Mouse (Mus musculus): Measurements from ENCODE around the gene Snap25.

Gene Snap25

DNA sequence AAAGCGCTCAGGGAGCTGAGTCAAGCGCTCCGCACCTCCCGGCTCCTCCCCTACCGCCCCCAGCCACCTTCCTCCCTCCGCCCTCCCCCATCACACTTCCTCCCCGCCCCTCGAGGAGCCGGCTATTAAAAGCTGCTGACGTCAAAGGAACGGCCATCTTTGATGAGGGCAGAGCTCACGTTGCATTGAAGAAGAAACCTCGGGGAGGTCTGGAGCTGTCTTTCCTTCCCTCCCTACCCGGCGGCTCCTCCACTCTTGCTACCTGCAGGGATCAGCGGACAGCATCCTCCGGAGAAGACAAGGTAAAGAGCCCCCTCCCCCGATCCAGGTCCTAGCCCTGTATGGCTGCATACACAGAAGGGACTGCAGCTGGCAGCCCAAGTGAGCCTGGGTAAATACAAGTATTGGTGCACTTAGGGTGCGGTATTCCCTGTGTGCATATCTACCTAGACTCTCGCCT, at the start of gene Snap25:
Gene Snap25 (plus strand): TSS at position 155 of the 460 bp plus-strand sequence.
- DNase-seq (ENCODE audit: low read depth), result no peak

GRCm38 (mm10) chr2:136666951-136667350, 46.3 kb upstream of the Snap25 start:
- no peak for DNase-seq (ENCODE audit: low read depth)

GRCm38 (mm10) chr2:136669183-136669582, 44.1 kb upstream of the Snap25 start:
- no peak for DNase-seq (ENCODE audit: low read depth)

DNA sequence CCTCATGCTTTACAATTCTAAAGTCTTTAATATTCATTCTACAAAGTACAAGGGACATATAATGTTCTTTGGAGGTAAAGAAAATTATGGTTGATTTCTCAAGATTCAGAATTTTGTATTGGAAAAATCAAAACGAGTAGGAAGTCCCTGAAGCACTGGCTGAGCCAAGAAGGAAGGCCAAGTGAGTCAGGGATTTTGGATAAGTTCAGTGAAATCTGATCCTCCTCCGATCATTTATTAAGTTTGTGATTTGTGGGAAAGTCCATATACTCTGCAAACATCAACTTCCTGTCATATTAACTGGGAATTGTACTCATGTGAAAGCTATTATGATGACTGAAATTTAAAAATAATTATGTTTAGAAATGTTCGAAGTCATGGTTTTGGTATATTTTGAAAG, 43.6 kb upstream of the Snap25 start:
- DNase-seq (ENCODE audit: low read depth), result no peak

GRCm38 (mm10) chr2:136670539-136671271, 42.5 kb upstream of the Snap25 start:
- no peak for DNase-seq (ENCODE audit: low read depth)

- no peak for DNase-seq (ENCODE audit: low read depth)
Observed at GRCm38 (mm10) chr2:136674077-136674757, 39.0 kb upstream of the Snap25 start.

DNA sequence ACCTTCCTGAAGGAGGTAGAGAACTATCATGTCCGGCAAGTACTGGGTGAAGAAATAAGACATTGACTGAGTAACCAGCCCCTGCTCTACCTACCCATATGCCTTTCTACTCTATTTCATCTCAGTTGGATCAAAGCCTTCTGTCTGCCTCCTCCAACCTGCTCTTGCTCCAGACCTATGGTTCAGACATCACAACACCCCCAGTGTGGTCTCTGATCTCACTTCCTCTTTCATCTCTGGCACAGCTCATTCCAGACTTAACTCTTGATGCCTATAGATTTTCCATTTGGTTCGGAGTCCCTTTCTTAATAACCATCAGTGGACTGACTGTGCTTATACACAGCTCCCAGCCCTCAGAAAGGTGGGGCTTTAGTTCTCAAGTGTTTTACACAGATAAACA, 37.1 kb upstream of the Snap25 start:
- DNase-seq (ENCODE audit: low read depth), result no peak

DNA sequence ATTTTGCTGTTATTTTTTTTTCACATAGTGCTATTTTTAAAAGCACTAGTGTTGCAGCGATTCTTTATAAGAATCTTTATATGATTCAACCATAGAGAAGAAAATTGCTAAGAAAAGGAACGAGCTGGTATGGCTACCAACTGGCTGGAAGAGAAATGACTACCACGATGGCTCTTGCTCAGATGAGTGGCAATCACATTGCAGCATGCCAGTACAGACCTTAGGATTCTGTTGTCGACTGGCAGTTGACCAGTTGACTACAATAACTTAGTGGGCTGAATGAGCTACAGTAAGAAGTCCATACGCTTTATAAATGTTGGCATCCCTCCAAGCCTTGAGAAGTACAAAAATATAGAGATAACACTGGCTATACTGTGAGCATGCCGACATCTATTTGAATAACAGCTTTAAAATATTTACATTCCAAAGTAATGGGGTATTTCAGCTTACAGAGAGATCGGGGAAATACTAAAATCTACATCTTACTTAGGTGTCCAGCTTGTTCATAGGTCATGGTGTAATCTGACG, 36.3 kb upstream of the Snap25 start:
- no peak for DNase-seq (ENCODE audit: low read depth)

DNA sequence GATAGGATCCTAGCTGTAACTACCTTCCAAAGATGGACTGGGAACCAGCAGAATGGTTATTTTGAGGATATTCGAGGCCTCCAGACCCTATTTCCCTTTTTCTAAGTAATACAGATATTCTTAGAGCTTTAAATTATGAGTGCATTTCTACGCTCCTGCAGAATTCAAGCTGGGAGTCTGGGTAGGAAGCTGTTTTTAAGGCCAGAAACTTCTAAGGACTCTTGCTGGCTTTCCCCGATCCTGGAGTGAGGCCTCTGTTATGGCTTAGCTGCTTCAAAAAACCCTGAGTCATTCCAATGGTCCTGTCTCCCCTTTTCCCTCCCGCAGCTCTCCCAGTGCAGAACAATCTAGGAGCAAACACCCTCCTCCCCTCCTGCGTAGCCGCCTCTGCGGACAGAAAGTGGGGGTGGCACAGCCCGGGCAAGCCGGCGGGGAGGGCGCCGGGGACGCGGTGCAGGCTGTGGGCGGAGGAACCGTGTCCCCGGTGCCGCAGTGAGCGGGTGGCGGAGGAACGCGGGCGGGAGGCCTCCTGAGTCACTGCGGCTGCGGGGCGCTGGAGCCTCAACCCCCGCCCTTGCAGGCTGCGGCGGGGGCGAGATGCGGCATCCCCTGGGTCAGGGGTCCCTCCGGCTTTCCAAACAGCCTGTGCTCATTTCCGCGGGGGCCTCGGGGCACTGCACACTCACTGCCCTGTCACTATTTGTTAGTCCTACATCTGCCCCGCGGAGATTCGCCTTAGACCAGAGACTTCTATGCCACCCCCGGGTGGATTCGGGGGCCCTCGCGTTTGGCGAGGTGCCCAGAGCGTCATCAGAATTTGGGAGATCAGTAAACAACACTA, 34.7 kb upstream of the Snap25 start:
- DNase-seq (ENCODE audit: low read depth), result peak; percentile 1

DNA sequence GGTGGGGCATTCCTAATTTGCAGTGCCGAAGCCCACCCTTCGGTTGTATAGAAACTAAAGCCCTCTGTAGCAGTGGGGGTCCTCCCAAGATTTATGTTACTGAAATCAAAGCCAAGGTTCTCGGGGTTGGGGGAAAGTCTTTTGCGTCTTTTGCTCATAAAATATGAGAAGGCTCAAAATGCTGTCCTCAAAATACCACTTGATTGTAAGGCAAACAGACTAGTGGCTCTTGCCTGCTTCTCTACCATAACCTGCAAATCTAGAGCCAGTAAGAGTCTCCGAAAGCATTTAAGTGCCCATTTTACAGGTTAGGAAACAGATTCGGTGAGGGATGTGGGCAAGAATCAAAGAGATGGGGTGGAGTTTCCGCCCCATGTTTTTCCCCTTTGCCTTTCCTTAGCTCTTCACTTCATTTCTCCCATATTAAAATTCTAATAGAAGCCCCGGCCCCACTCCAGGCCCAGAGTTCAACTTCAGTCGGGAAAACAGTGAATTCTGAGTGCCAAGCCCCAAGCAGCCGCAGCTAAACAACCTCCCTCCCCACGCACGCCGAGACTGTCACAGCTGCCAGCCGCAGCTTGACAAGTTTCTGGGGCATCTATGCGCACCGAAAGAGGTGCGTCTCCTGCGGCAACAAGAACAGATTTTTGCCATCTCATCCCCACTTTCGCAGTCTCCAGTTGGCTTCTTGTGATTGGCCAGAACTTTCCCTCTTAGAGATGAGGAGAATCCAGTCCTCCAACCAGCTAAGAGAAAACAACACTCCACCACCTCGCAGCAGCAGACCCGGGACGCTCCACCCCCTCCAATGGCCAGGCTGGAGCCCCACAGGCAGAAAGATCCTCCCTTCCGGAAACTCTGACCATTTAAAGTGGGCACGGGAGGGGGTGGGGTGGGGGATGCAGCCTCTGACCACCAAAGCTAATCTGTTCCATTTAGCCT, 33.7 kb upstream of the Snap25 start:
- peak; percentile 1 for DNase-seq (ENCODE audit: low read depth)

- no peak for DNase-seq (ENCODE audit: low read depth)
Observed at GRCm38 (mm10) chr2:136682146-136682860, 30.9 kb upstream of the Snap25 start.

- no peak for DNase-seq (ENCODE audit: low read depth)
Observed at GRCm38 (mm10) chr2:136686195-136686594, 27.1 kb upstream of the Snap25 start.

DNA sequence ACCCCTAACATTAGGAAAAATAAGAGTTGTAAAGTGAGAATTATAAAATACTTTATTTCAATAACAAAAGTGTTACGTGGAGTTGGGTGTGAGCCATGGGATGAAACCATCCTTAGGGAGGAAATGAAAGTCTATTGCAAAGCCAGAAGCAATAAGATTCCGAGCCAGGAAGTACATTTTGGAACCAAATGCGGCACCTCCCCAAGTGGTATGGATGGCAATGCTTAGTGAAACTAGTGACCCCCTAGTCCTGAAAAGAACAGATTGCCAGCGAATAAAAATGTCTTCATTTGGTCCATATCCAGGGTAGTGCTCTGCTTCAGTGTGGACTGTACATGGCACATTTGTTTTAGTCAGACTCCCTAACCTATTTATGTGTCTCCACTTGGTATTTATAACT, 25.9 kb upstream of the Snap25 start:
- DNase-seq (ENCODE audit: low read depth), result no peak

DNA sequence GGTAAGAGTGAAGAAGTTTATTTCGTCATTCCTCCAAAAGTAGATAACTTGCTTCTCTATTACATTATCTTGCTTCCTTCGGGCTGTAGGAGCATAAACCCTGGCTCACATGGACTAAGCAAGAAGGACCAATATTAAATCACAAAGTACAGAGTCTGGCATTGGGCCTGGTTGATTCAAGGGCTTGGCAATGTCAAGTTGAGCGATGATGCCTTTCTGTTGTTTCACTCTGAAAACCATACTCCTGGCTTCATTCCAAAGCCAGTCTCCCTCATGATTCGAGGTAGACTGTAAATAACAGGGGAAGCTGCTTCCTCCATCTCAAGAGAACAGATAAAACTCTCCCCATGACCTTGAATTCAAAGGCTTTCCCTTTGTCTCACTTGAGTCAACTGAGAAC, 23.8 kb upstream of the Snap25 start:
- no peak for DNase-seq (ENCODE audit: low read depth)

DNA sequence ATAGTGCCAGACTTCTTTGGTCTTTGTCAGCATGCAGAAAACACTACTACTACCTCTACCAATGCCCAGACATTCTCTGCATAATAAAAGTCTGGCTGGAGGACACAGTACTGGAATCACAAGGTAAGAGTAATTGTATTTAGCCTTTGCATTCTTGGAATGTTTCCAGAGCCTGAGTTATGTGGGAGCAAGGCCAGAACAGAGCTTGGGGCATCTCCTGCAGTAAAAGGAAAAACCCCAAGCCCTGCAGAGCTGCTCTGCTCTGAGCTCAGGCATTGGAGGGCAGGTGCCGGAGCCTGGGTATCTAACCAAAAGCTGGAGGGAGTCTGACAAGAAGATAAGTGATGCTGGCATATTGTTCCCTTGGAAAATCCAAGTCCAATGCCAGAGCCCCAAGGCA, 21.6 kb upstream of the Snap25 start:
- no peak for DNase-seq (ENCODE audit: low read depth)

DNA sequence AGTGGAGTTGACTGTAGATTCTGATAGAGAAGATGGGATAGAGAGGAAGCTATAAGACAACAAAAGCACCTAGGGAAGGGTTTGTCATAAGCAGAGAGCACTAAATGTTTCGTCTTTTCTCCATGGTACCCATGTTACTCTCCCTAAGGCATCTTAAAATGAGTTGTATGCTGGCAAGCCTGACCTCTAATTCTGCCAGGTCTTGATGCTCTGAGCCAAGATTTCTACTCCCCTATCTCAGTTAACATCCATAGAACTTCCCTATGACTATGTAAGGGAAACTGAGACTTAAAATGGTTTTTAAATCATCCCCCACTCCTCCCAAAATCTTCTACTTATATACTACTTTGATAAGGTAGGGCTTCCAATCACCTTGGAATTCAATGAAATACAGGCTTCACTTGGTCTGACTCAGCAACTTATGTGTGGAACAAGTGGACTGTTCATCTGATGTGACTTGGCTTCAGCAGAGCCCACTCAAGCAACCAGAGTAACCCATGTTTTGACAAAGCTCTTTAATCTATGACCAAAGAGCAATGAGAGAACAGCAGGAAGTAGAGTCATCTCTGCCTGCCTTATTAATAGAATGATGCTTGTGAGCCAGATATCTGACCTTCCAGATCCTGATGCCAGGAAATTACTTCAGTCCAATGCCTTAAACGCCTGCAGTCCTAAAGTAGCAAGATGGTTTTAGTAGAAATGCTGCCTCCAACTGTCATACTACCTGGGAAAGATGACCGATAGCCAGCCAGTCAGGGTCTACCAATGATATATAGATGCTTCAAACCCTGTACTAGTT, 13.6 kb upstream of the Snap25 start:
- no peak for DNase-seq (ENCODE audit: low read depth)

GRCm38 (mm10) chr2:136703376-136703775, 9.9 kb upstream of the Snap25 start:
- DNase-seq (ENCODE audit: low read depth), result no peak

DNA sequence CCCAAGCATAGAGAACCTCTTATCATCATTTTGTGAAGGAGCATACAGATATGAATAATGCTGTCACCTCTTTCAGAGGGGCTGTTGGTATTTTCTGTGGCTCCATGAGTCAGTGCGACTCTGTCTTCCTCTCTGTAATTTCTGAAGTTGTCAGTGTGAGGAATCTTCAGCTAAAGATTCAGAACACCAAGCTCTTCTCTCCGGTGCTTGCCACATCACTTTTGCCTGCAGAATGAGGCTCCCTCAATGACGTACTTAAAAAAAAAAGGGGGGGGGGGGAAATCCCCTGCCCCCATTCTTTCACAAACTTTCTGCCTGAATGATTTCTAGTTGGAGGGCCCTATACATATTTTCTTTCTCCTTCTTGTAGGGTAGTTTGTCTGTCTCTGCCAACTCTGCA, 2.1 kb upstream of the Snap25 start:
- DNase-seq (ENCODE audit: low read depth), result no peak

DNA sequence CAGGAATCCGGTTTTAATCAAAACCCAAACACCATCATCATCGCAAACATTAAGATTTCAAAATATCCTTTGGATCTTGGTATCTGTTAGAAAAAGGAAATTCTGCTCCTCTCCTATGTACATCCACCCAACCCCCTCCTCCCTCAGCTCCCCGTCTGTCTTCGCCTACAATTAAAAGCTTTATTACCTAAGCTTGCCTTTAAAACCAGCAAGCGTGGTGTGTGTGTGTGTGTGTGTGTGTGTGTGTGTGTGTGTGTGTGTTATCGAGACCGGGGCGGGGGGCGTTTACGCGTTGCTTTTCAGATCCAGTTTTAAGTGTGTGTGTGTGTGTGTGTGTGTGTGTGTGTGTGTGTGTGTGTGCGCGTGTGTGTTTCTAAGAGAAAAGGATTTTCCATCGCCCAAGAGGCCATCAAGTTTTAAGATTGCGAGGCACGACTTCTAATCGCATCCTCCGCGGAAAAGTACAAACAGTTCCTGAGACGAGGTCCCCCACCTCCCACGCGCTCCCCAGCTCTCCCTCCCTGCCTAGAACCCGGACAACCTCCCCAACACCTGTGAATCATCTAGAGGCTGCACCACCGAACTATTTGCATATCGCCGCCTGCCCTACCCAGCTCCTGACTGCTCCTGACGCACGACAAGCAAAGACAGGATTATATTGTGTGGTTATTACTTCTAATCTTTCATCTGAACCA, 1.4 kb upstream of the Snap25 start:
- no peak for DNase-seq (ENCODE audit: low read depth)
